Mouse (Mus musculus): ENCODE data around the gene Aurka. TPM values are rescaled to one million over a fixed set of nuclear protein-coding genes. Genes with fewer than 3 reads are reported as not detected.

Aurka gene
- polyA plus RNA-seq, 1 experiment from 2014 or later = 114 TPM

GRCm38 (mm10) chr2:172380513-172380912 lies 10.2 kb upstream of the Aurka start:
- 96% methylated on average over 17 of the region's 17 CpGs for WGBS
- no peak overlapping the region for H3K4me3 ChIP-seq
- no peak overlapping the region for H3K4me2 ChIP-seq (replicated peaks)
- H3K27ac ChIP-seq = no peak overlapping the region
- H3K36me3 ChIP-seq = peaks cover 81% of the 10 kb centered on the region
- no peak overlapping the region for H3K9ac ChIP-seq
- H3K27me3 ChIP-seq = no peaks in the 10 kb centered on the region
- H3K9me3 ChIP-seq = no peaks in the 10 kb centered on the region
- H3K4me1 ChIP-seq = no peaks in the 10 kb centered on the region
- no peak for ATAC-seq (ENCODE audit: low FRiP score, low read depth)

GRCm38 (mm10) chr2:172378332-172378731 lies 8.0 kb upstream of the Aurka start:
- peaks cover 98% of the 10 kb centered on the region for H3K36me3 ChIP-seq
- no peak overlapping the region for H3K9ac ChIP-seq
- no peak for ATAC-seq (ENCODE audit: low FRiP score, low read depth)
- H3K27ac ChIP-seq = no peak overlapping the region
- H3K9me3 ChIP-seq = no peaks in the 10 kb centered on the region
- no peak overlapping the region for H3K4me2 ChIP-seq (replicated peaks)
- H3K27me3 ChIP-seq = no peaks in the 10 kb centered on the region
- H3K4me3 ChIP-seq = no peak overlapping the region
- WGBS = 76% methylated on average over 7 of the region's 7 CpGs
- H3K4me1 ChIP-seq = no peaks in the 10 kb centered on the region

GRCm38 (mm10) chr2:172376999-172377515 lies 6.7 kb upstream of the Aurka start:
- no peak overlapping the region for H3K27ac ChIP-seq
- H3K4me3 ChIP-seq = no peak overlapping the region
- H3K27me3 ChIP-seq = no peaks in the 10 kb centered on the region
- H3K4me1 ChIP-seq = peaks cover 1% of the 10 kb centered on the region
- no peaks in the 10 kb centered on the region for H3K9me3 ChIP-seq
- 66% methylated on average over 5 of the region's 5 CpGs for WGBS
- no peak overlapping the region for H3K9ac ChIP-seq
- ATAC-seq (ENCODE audit: low FRiP score, low read depth) = no peak
- no peak overlapping the region for H3K4me2 ChIP-seq (replicated peaks)
- peaks cover 95% of the 10 kb centered on the region for H3K36me3 ChIP-seq

DNA sequence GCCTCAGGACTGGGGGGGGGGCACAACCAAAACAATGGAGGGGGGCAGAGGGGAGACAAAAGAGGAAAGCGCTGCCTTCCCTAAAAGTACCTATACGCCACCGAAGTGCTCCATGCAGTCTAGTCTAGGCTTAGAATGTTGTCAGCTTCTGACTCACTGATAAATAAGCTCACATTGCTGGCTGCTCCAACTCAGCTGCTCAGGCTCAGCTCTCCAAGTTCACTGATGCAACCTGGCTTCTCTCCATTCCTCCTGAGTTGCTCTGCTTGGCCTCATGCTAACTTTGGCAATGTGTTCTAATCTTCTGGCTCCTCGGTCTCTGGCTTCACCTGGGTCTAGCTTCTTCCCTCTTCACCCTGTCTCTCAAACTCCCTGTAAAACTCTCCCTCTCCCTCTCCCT lies 6.2 kb upstream of the Aurka start:
- Histone ChIP-seq H3K4me1 (peaks cover 6% of the 10 kb centered on the region), H3K9me3 (no peaks in the 10 kb centered on the region), H3K36me3 (peaks cover 90% of the 10 kb centered on the region), H3K27ac (no peak overlapping the region), H3K4me2 (replicated peaks) (no peak overlapping the region), H3K9ac (no peak overlapping the region), H3K4me3 (no peak overlapping the region), H3K27me3 (no peaks in the 10 kb centered on the region)
- no peak for ATAC-seq (ENCODE audit: low FRiP score, low read depth)
- WGBS = 96% methylated on average over 4 of the region's 4 CpGs

DNA sequence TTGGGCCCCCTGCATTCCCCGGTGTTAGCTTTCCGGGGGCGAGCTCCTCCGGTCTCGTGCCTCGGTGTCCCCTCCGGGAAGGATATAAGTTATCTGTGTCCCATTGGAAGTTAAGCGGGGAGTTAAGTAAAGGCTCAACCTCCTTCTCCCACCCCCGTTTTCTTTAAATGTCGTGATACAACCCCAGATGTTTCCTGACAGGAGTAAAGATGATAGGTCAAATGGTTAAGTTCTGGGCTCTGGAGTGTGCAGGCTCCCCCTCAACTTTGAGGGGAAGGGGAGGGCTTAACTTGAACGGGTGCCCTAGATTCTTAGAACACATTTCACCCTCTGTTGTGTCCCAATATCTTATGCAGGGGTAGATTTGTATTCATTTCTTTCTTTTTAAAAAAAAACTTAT lies 923 bp upstream of the Aurka start:
- H3K4me1 ChIP-seq = peaks cover 33% of the 10 kb centered on the region
- no peak for ATAC-seq (ENCODE audit: low FRiP score, low read depth)
- no peaks in the 10 kb centered on the region for H3K9me3 ChIP-seq
- 0% methylated on average over 11 of the region's 11 CpGs for WGBS
- peak overlapping the region; percentile 81 for H3K27ac ChIP-seq
- H3K9ac ChIP-seq = peak overlapping the region; percentile 96
- H3K27me3 ChIP-seq = no peaks in the 10 kb centered on the region
- H3K36me3 ChIP-seq = peaks cover 59% of the 10 kb centered on the region
- peak overlapping the region; percentile 97 for H3K4me3 ChIP-seq
- peak overlapping the region; percentile 71 for H3K4me2 ChIP-seq (replicated peaks)

DNA sequence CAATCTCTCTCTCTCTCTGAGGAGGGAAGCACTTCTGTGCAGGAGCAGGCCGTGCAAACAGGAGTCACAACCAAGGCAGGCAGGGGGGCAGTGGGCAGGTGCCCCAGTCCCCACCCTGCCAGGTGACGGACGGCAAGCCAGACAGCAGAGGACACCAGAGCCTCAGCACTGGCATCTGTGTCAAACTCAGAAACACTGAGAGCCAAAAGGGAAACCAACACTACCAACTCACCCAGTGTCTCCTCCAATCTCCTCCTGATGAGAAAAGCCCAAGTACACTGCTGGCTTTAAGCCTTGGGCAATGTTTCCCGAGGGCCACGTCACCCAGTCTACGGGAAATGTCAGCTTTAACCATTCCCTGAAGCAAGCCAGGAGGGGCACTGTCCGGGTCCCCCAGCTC lies 7.2 kb downstream of the Aurka start:
- Histone ChIP-seq H3K9me3 (no peaks in the 10 kb centered on the region), H3K4me3 (no peak overlapping the region), H3K27me3 (no peaks in the 10 kb centered on the region), H3K4me1 (peaks cover 9% of the 10 kb centered on the region), H3K4me2 (replicated peaks) (no peak overlapping the region), H3K36me3 (peaks cover 98% of the 10 kb centered on the region), H3K9ac (no peak overlapping the region), H3K27ac (no peak overlapping the region)
- no peak for ATAC-seq (ENCODE audit: low FRiP score, low read depth)
- 83% methylated on average over 7 of the region's 7 CpGs for WGBS

GRCm38 (mm10) chr2:172355833-172356232 lies 14.5 kb downstream of the Aurka start:
- peaks cover 75% of the 10 kb centered on the region for H3K36me3 ChIP-seq
- 86% methylated on average over 5 of the region's 5 CpGs for WGBS
- H3K27ac ChIP-seq = no peak overlapping the region
- no peak overlapping the region for H3K4me3 ChIP-seq
- H3K4me1 ChIP-seq = no peaks in the 10 kb centered on the region
- no peak overlapping the region for H3K9ac ChIP-seq
- no peak overlapping the region for H3K4me2 ChIP-seq (replicated peaks)
- no peak for ATAC-seq (ENCODE audit: low FRiP score, low read depth)
- H3K27me3 ChIP-seq = no peaks in the 10 kb centered on the region
- no peaks in the 10 kb centered on the region for H3K9me3 ChIP-seq

GRCm38 (mm10) chr2:172354761-172355160 lies 15.6 kb downstream of the Aurka start:
- Histone ChIP-seq H3K9ac (no peak overlapping the region), H3K36me3 (peaks cover 65% of the 10 kb centered on the region), H3K4me2 (replicated peaks) (no peak overlapping the region), H3K27me3 (no peaks in the 10 kb centered on the region), H3K4me1 (no peaks in the 10 kb centered on the region), H3K4me3 (no peak overlapping the region), H3K27ac (no peak overlapping the region), H3K9me3 (no peaks in the 10 kb centered on the region)
- ATAC-seq (ENCODE audit: low FRiP score, low read depth) = no peak
- WGBS = 76% methylated on average over 9 of the region's 9 CpGs

GRCm38 (mm10) chr2:172353218-172353617 lies 17.1 kb downstream of the Aurka start:
- WGBS = 70% methylated on average over 9 of the region's 9 CpGs
- Histone ChIP-seq H3K27me3 (no peaks in the 10 kb centered on the region), H3K9ac (no peak overlapping the region), H3K9me3 (no peaks in the 10 kb centered on the region), H3K4me3 (no peak overlapping the region), H3K4me1 (no peaks in the 10 kb centered on the region), H3K36me3 (peaks cover 49% of the 10 kb centered on the region), H3K4me2 (replicated peaks) (no peak overlapping the region), H3K27ac (no peak overlapping the region)
- no peak for ATAC-seq (ENCODE audit: low FRiP score, low read depth)

GRCm38 (mm10) chr2:172350773-172351172 lies 19.6 kb downstream of the Aurka start:
- H3K36me3 ChIP-seq = peaks cover 25% of the 10 kb centered on the region
- ATAC-seq (ENCODE audit: low FRiP score, low read depth) = no peak
- no peak overlapping the region for H3K9ac ChIP-seq
- no peak overlapping the region for H3K4me2 ChIP-seq (replicated peaks)
- no peak overlapping the region for H3K27ac ChIP-seq
- no peaks in the 10 kb centered on the region for H3K9me3 ChIP-seq
- H3K4me1 ChIP-seq = peaks cover 8% of the 10 kb centered on the region; the same call in 1 of the 2 replicates
- 63% methylated on average over 8 of the region's 8 CpGs for WGBS
- H3K4me3 ChIP-seq = no peak overlapping the region
- H3K27me3 ChIP-seq = peaks cover 10% of the 10 kb centered on the region; the same call in 1 of the 2 replicates

DNA sequence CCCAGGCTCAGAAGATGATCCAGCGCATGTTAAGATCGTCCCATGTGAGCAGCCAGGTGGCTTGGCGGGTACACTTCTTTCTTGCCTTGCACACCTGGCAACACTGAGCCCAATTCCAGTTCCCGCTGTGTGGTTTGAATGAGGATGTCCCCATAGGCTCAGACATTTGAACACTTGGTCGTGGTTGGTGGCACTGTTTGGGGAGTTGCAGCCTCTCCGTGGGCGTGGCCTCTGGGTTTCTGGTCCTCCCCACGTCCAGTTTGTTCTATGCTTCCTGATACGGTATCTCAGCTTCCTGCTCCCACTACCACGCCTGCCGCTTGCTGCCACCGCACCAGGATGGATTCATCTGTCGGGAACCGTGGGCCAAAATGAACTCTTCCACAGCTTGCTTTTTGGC lies 20.6 kb downstream of the Aurka start:
- Histone ChIP-seq H3K36me3 (peaks cover 15% of the 10 kb centered on the region), H3K9me3 (no peaks in the 10 kb centered on the region), H3K4me2 (replicated peaks) (no peak overlapping the region), H3K9ac (no peak overlapping the region), H3K4me1 (peaks cover 10% of the 10 kb centered on the region), H3K27me3 (peaks cover 10% of the 10 kb centered on the region; the same call in 1 of the 2 replicates), H3K27ac (no peak overlapping the region), H3K4me3 (no peak overlapping the region)
- no peak for ATAC-seq (ENCODE audit: low FRiP score, low read depth)
- 78% methylated on average over 14 of the region's 14 CpGs for WGBS

- H3K36me3 ChIP-seq = peaks cover 4% of the 10 kb centered on the region; the same call in 1 of the 2 replicates
- H3K4me2 ChIP-seq (replicated peaks) = no peak overlapping the region
- no peak overlapping the region for H3K27ac ChIP-seq
- H3K27me3 ChIP-seq = peaks cover 10% of the 10 kb centered on the region; the same call in 1 of the 2 replicates
- ATAC-seq (ENCODE audit: low FRiP score, low read depth) = no peak
- H3K4me3 ChIP-seq = no peak overlapping the region
- H3K4me1 ChIP-seq = peaks cover 21% of the 10 kb centered on the region
- 30% methylated on average over 3 of the region's 3 CpGs for WGBS
- H3K9ac ChIP-seq = no peak overlapping the region
- H3K9me3 ChIP-seq = no peaks in the 10 kb centered on the region
Measured at GRCm38 (mm10) chr2:172348297-172348950, 21.9 kb downstream of the Aurka start.
